Mouse (Mus musculus): ENCODE data around the gene Slc25a34.

DNA sequence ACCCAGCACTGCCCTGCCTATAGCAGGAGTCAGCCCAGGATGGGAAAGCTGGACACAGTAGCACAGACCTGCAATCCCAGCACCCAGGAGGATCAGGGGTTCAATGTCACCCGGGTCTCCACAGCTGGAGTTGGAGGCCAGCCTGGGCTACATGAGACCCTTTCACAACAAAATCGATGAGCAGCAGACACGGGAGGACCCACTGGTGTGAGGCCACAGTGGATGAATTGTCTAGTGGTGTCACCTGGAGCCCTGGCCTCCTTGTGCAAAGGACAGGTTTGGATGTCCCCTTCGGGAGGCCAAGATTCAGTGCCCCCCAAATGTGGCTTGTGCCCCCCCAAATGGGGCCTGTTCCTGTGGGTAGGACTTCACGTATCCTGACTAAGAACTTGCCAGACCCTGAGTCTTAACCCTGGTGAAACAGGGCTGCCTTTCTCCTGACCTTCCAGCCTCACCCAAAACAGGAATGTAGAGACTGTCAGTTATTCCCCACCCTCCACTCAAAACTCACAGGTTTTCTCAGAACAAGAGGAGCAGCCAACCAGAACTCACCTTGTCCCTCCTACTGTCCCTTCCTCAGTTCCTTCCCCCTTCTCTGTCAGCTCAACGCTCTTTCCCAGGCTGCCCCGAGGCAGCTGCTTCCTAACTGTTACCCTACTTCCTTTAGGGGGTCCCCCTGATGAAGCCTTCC is 50.8 kb downstream of the Slc25a34 start:
- TF ChIP-seq CTCF (IDR thresholded peaks at IDR 0.05; ENCODE audit: borderline replicate concordance, insufficient read depth, low read depth, low read length) (no peak), POLR2A (IDR thresholded peaks at IDR 0.05; ENCODE audit: borderline replicate concordance, insufficient read depth, low read length) (no peak)

Data from cerebellum, adult 2 months (tissue).